Mouse (Mus musculus) heart, adult 2 months (tissue): ENCODE measurements around the gene Diablo. TPM values are rescaled to one million over a fixed set of nuclear protein-coding genes. Genes with fewer than 3 reads are reported as not detected.

Experiments used
- DNase-seq, 2 experiments: peaks; one replicate each; pipeline ENCODE4 v3.0.0; 2021
- H3K27ac ChIP-seq: fragments of 200-600 bp; 2 replicates; pipeline ENCODE4 v1.8.1; 2022
- H3K27me3 ChIP-seq: fragments of 200-500 bp; 2 replicates; pipeline ENCODE4 v1.6.1; 2012; ENCODE audit warnings: mild to moderate bottlenecking, low read length, inconsistent platforms, mixed read lengths; ENCODE audit not compliant: control insufficient read depth, insufficient read depth
- H3K36me3 ChIP-seq: fragments of 200-500 bp; 2 replicates; pipeline ENCODE4 v1.6.1; 2012; ENCODE audit warnings: low read length, inconsistent platforms; ENCODE audit not compliant: control insufficient read depth, insufficient read depth
- H3K4me1 ChIP-seq: fragments of 200-500 bp; 2 replicates; pipeline ENCODE4 v1.6.1; 2011; ENCODE audit warnings: low read length; ENCODE audit not compliant: control insufficient read depth, insufficient read depth
- H3K4me3 ChIP-seq: fragments of 200-600 bp; 2 replicates; pipeline ENCODE4 v1.8.1; 2022
- H3K79me2 ChIP-seq: fragments of 200-500 bp; replicated peaks from 2 replicates; pipeline ENCODE4 v1.6.1; 2012; ENCODE audit warnings: mild to moderate bottlenecking, inconsistent platforms, low read length, moderate library complexity, mixed read lengths; ENCODE audit not compliant: control insufficient read depth, insufficient read depth
- H3K9ac ChIP-seq: fragments of 200-500 bp; 2 replicates; pipeline ENCODE4 v1.6.1; 2012; ENCODE audit warnings: low read depth, mild to moderate bottlenecking, control low read depth, inconsistent platforms, low read length, mixed read lengths
- CTCF ChIP-seq: fragments of 200-600 bp; IDR thresholded peaks from 2 replicates; pipeline ENCODE4 v1.8.1; 2022; ENCODE audit warnings: antibody characterized with exemption, mild to moderate bottlenecking, moderate library complexity
- EP300 ChIP-seq: fragments of 200-500 bp; IDR thresholded peaks from 2 replicates; pipeline ENCODE4 v1.6.1; 2011; ENCODE audit warnings: low read depth, low read length, control low read depth; ENCODE audit not compliant: insufficient read depth
- POLR2A ChIP-seq: fragments of 200-500 bp; IDR thresholded peaks from 2 replicates; pipeline ENCODE4 v1.6.1; 2011; ENCODE audit warnings: mild to moderate bottlenecking, low read depth, low read length, control low read depth; ENCODE audit not compliant: insufficient read depth
- WGBS: fragments of 180-500 bp; shearing (Covaris S2); methylation state at CpG from one replicate; pipeline ENCODE4 v1.1.7; 2018; 5-methylcytosine and 5-hydroxymethylcytosine counted together
- intact Hi-C: fragments of 180-260 bp; cut with DNase I; formaldehyde crosslinking; loops from one replicate; pipeline ENCODE4 v1.15.1; 2025
- polyA plus RNA-seq: library from polyadenylated mRNA; depleted of rRNA; stranded (reverse); fragments of >200 nt; gene quantifications from 2 replicates; pipeline ENCODE4 v1.2.3, GENCODE M21; 2012
- total RNA-seq, 2 experiments: library from RNA; stranded (reverse); gene quantifications; 2 replicates each; pipeline ENCODE4 v1.2.3; 2021

The Diablo gene
- total and polyA plus RNA-seq, 3 experiments, result 64.7 to 93.8 (median 71.5) TPM

- 11% methylated on average over 25 of the region's 25 CpGs for WGBS
- TF ChIP-seq POLR2A, result no peak
- TF ChIP-seq EP300, result no peak
- no peak for TF ChIP-seq CTCF
- H3K27ac ChIP-seq, result no peak within 1 kb of the TSS
- intact Hi-C loops, result no loop called here
- no peak for DNase-seq
- no peak within 1 kb of the TSS for H3K4me3 ChIP-seq
- no peaks in the 10 kb centered on the region for H3K27me3 ChIP-seq
- H3K36me3 ChIP-seq, result no peaks in the 10 kb centered on the region
- H3K9ac ChIP-seq, result no peak within 1 kb of the TSS
- no peaks in the 10 kb centered on the region for H3K79me2 ChIP-seq
- peaks cover 7% of the 10 kb centered on the region for H3K4me1 ChIP-seq
Measured at GRCm38 (mm10) chr5:123489112-123489785, 34.7 kb downstream of the Diablo start, which contains the start of the genes Lrrc43 and Il31. Gene Lrrc43 (plus strand): TSS chr5:123489305. Gene Il31 (minus strand): TSS chr5:123489489.

GRCm38 (mm10) chr5:123487659-123488395 lies 36.1 kb downstream of the Diablo start:
- no peak for DNase-seq
- Histone ChIP-seq H3K4me1 (peaks cover 7% of the 10 kb centered on the region), H3K79me2 (no peaks in the 10 kb centered on the region), H3K36me3 (no peaks in the 10 kb centered on the region), H3K9ac (no peak overlapping the region), H3K27ac (no peak overlapping the region), H3K27me3 (no peaks in the 10 kb centered on the region), H3K4me3 (no peak overlapping the region)
- intact Hi-C loops, result no loop called here
- 63% methylated on average over 11 of the region's 11 CpGs for WGBS
- TF ChIP-seq EP300 (no peak), CTCF (no peak), POLR2A (no peak)

GRCm38 (mm10) chr5:123473817-123474216 lies 50.2 kb downstream of the Diablo start:
- Histone ChIP-seq H3K27ac (no peak overlapping the region), H3K4me3 (no peak overlapping the region), H3K4me1 (no peaks in the 10 kb centered on the region), H3K9ac (no peak overlapping the region), H3K79me2 (no peaks in the 10 kb centered on the region), H3K27me3 (no peaks in the 10 kb centered on the region), H3K36me3 (no peaks in the 10 kb centered on the region)
- intact Hi-C loops, result no loop called here
- no peak for TF ChIP-seq EP300
- no peak for TF ChIP-seq CTCF
- no peak for TF ChIP-seq POLR2A
- 84% methylated on average over 5 of the region's 5 CpGs for WGBS
- DNase-seq, result no peak

- H3K27me3 ChIP-seq, result no peaks in the 10 kb centered on the region
- no peaks in the 10 kb centered on the region for H3K79me2 ChIP-seq
- 6% methylated on average over 10 of the region's 10 CpGs for WGBS
- TF ChIP-seq EP300, result no peak
- no peak for TF ChIP-seq POLR2A
- TF ChIP-seq CTCF, result no peak
- no peak overlapping the region for H3K9ac ChIP-seq
- intact Hi-C loops, result no loop called here
- H3K4me3 ChIP-seq, result no peak overlapping the region
- no peaks in the 10 kb centered on the region for H3K4me1 ChIP-seq
- no peak for DNase-seq
- H3K36me3 ChIP-seq, result no peaks in the 10 kb centered on the region
- no peak overlapping the region for H3K27ac ChIP-seq
Measured at GRCm38 (mm10) chr5:123470784-123471400, 53.1 kb downstream of the Diablo start.

GRCm38 (mm10) chr5:123464638-123465037 lies 59.3 kb downstream of the Diablo start:
- H3K36me3 ChIP-seq, result no peaks in the 10 kb centered on the region
- H3K27ac ChIP-seq, result no peak overlapping the region
- intact Hi-C loops, result no loop called here
- no peak overlapping the region for H3K9ac ChIP-seq
- H3K4me3 ChIP-seq, result no peak overlapping the region
- no peak for TF ChIP-seq CTCF
- TF ChIP-seq EP300, result no peak
- TF ChIP-seq POLR2A, result no peak
- no peaks in the 10 kb centered on the region for H3K27me3 ChIP-seq
- no peak for DNase-seq
- no peaks in the 10 kb centered on the region for H3K79me2 ChIP-seq
- WGBS, result 92% methylated on average over 1 of the region's 1 CpGs
- peaks cover 1% of the 10 kb centered on the region; the same call in 1 of the 2 replicates for H3K4me1 ChIP-seq
